Mouse (Mus musculus) small intestine, adult 2 months (tissue): Measurements from ENCODE around the gene Arntl.

Source experiments
- CTCF ChIP-seq: fragments of 200-500 bp; IDR thresholded peaks from 2 replicates; pipeline ENCODE4 v1.5.1; 2012; ENCODE audit warnings: low read depth, mild to moderate bottlenecking, control low read depth, inconsistent platforms, low read length, moderate library complexity, mixed read lengths; ENCODE audit not compliant: insufficient replicate concordance, insufficient read length; ENCODE audit errors: extremely low read depth
- POLR2A ChIP-seq: fragments of 200-500 bp; IDR thresholded peaks from 2 replicates; pipeline ENCODE4 v1.6.1; 2012; ENCODE audit warnings: low read depth, mild to moderate bottlenecking, control low read depth, inconsistent platforms, low read length, moderate library complexity

GRCm38 (mm10) chr7:113347694-113348093 is 140.4 kb downstream of the Arntl start:
- TF ChIP-seq POLR2A, result no peak
- no peak for TF ChIP-seq CTCF
